Comparison of ENCODE assay signal across 9 mouse cellular contexts in genomic region chr13:54948531-54949493, GRCm38 (mm10). TPM values are rescaled to one million over a fixed set of nuclear protein-coding genes. Genes with fewer than 3 reads are reported as not detected.
DNase-seq lines count a peak whose midpoint lies in the region; ATAC-seq and TF ChIP-seq lines count a peak whose summit lies in the region.
"Had no signal": no experiment of that assay in that cellular context is flagged by ENCODE, and none has a peak within 500 bp of the region (broad histone marks: within the 10 kb centered on the region; RNA-seq: fewer than 3 reads in every experiment).

Gene Unc5a (plus strand): TSS chr13:54949411.

- DNase-seq in lung, embryonic 14.5 days: peak; percentile 77
- no peak for DNase-seq in lung, postnatal 36 days
- DNase-seq in cerebellum, postnatal 10 days: peak; percentile 82 to 86
- peak; percentile 65 for DNase-seq in frontal cortex, postnatal 14 days (ENCODE audit: low spot score in 2 of 2)
- DNase-seq in hindbrain, postnatal 0 days (ENCODE audit: low spot score): peak; percentile 82
- DNase-seq in neural tube, embryonic 11.5 days (ENCODE audit: low spot score): peak; percentile 79
- DNase-seq in thymus, postnatal 36 days: peak; percentile 26 to 41

- H3K9me3 ChIP-seq in lung, embryonic 14.5 days (ENCODE audit: low read depth, low read length): no peaks in the 10 kb centered on the region
- no peaks in the 10 kb centered on the region for H3K9me3 ChIP-seq in hindbrain, postnatal 0 days (ENCODE audit: low read length)
- no peaks in the 10 kb centered on the region for H3K9me3 ChIP-seq in limb, embryonic 12.5 days
- no peaks in the 10 kb centered on the region for H3K9me3 ChIP-seq in neural tube, embryonic 11.5 days (ENCODE audit: control insufficient read depth, low read length)

- WGBS in lung, embryonic 14.5 days: 2% methylated on average over 72 of the region's 91 CpGs
- WGBS in hindbrain, postnatal 0 days: under 1% methylated on average over 52 of the region's 91 CpGs
- WGBS in limb, embryonic 12.5 days: under 1% methylated on average over 58 of the region's 91 CpGs
- WGBS in neural tube, embryonic 11.5 days: under 1% methylated on average over 51 of the region's 91 CpGs

- H3K4me1 ChIP-seq in lung, embryonic 14.5 days (ENCODE audit: insufficient read depth): no peaks in the 10 kb centered on the region; the same call in 1 of the 2 replicates
- H3K4me1 ChIP-seq in hindbrain, postnatal 0 days (ENCODE audit: insufficient read depth, low read length): peaks cover 19% of the 10 kb centered on the region
- H3K4me1 ChIP-seq in limb, embryonic 12.5 days (replicated peaks): peaks cover 19% of the 10 kb centered on the region
- peaks cover 16% of the 10 kb centered on the region for H3K4me1 ChIP-seq in neural tube, embryonic 11.5 days (ENCODE audit: control insufficient read depth, insufficient read depth, low read length)

- TF ChIP-seq CTCF in lung, embryonic 14.5 days (IDR thresholded peaks at IDR 0.05; ENCODE audit: low read depth): no peak
- no peak; the same call in 1 of the 2 replicates for TF ChIP-seq CTCF in hindbrain, postnatal 0 days (IDR thresholded peaks at IDR 0.05; ENCODE audit: low read depth)

- peak; percentile 75 for ATAC-seq in lung, embryonic 14.5 days (ENCODE audit: insufficient read depth)
- ATAC-seq in hindbrain, postnatal 0 days: peak; percentile 72
- ATAC-seq in limb, embryonic 12.5 days (ENCODE audit: insufficient number of reproducible peaks, insufficient read depth, low FRiP score, low TSS enrichment, low read depth): peak; percentile 28
- ATAC-seq in neural tube, embryonic 11.5 days (ENCODE audit: insufficient read depth, low FRiP score, low TSS enrichment): peak; percentile 74; the same call in 1 of the 2 replicates

- H3K4me2 ChIP-seq in lung, embryonic 14.5 days: peak within 1 kb of the TSS; percentile 99
- H3K4me2 ChIP-seq in hindbrain, postnatal 0 days (ENCODE audit: low read depth, low read length): peak within 1 kb of the TSS; percentile 86
- H3K4me2 ChIP-seq in limb, embryonic 12.5 days: peak within 1 kb of the TSS; percentile 100
- H3K4me2 ChIP-seq in neural tube, embryonic 11.5 days (ENCODE audit: low read depth): peak within 1 kb of the TSS; percentile 97

- peak within 1 kb of the TSS; percentile 55 for H3K9ac ChIP-seq in lung, embryonic 14.5 days
- peak within 1 kb of the TSS; percentile 91 for H3K9ac ChIP-seq in hindbrain, postnatal 0 days (replicated peaks; ENCODE audit: low read length)
- H3K9ac ChIP-seq in limb, embryonic 12.5 days (replicated peaks): peak within 1 kb of the TSS; percentile 46; the same call in 1 of the 2 replicates
- H3K9ac ChIP-seq in neural tube, embryonic 11.5 days (ENCODE audit: low read length): peak within 1 kb of the TSS; percentile 65

- no peaks in the 10 kb centered on the region for H3K36me3 ChIP-seq in lung, embryonic 14.5 days (ENCODE audit: insufficient read depth)
- no peaks in the 10 kb centered on the region for H3K36me3 ChIP-seq in hindbrain, postnatal 0 days (ENCODE audit: insufficient read depth, low read length)
- H3K36me3 ChIP-seq in limb, embryonic 12.5 days: no peaks in the 10 kb centered on the region
- H3K36me3 ChIP-seq in neural tube, embryonic 11.5 days (ENCODE audit: control insufficient read depth, insufficient read depth, low read length): no peaks in the 10 kb centered on the region

- H3K27me3 ChIP-seq in lung, embryonic 14.5 days (ENCODE audit: insufficient read depth, low read length): peaks cover 56% of the 10 kb centered on the region
- H3K27me3 ChIP-seq in hindbrain, postnatal 0 days (ENCODE audit: insufficient read depth, low read length): peaks cover 4% of the 10 kb centered on the region; the same call in 1 of the 2 replicates
- peaks cover 98% of the 10 kb centered on the region for H3K27me3 ChIP-seq in limb, embryonic 12.5 days
- H3K27me3 ChIP-seq in neural tube, embryonic 11.5 days (ENCODE audit: control insufficient read depth, insufficient read depth, low read length): peaks cover 63% of the 10 kb centered on the region

- H3K4me3 ChIP-seq in lung, embryonic 14.5 days (ENCODE audit: low read depth, low read length): peak within 1 kb of the TSS; percentile 65
- H3K4me3 ChIP-seq in hindbrain, postnatal 0 days (ENCODE audit: low read length): peak within 1 kb of the TSS; percentile 73
- peak within 1 kb of the TSS; percentile 64 for H3K4me3 ChIP-seq in limb, embryonic 12.5 days (replicated peaks)
- H3K4me3 ChIP-seq in neural tube, embryonic 11.5 days (ENCODE audit: low read depth, low read length): peak within 1 kb of the TSS; percentile 67
- H3K4me3 ChIP-seq: myocyte had no signal

- no peak within 1 kb of the TSS; the same call in 1 of the 2 replicates for H3K27ac ChIP-seq in lung, embryonic 14.5 days (ENCODE audit: low read depth)
- peak within 1 kb of the TSS; percentile 87 for H3K27ac ChIP-seq in hindbrain, postnatal 0 days
- no peak within 1 kb of the TSS for H3K27ac ChIP-seq in limb, embryonic 12.5 days
- H3K27ac ChIP-seq in neural tube, embryonic 11.5 days (ENCODE audit: low read depth, low read length): peak within 1 kb of the TSS; percentile 60

RNA-seq across cellular contexts. Expression of gene Unc5a, which starts in this region (rescaled TPM):
- polyA plus RNA-seq in lung, embryonic 14.5 days (2014; fragmentation: Nextera tagmentation; extraction: Ambion mirVana): 6.5 and 7.5 TPM in 2 replicates
- total RNA-seq in hindbrain, postnatal 0 days (2014; rRNA removed): 49.9 and 53.0 TPM in 2 replicates
- 10.5 and 11.7 TPM in 2 replicates for polyA plus RNA-seq in hindbrain, postnatal 0 days (2015; fragmentation: Nextera tagmentation; extraction: Ambion mirVana)
- 0.30 and 0.78 TPM in 2 replicates for polyA plus RNA-seq in limb, embryonic 12.5 days (2016; fragmentation: Nextera tagmentation; extraction: Ambion mirVana)
- 6.7 and 7.5 TPM in 2 replicates for polyA plus RNA-seq in neural tube, embryonic 11.5 days (2014; fragmentation: Nextera tagmentation; extraction: Ambion mirVana)

Comparison
In these comparisons a context has a peak if more than half of its experiments do, and no peak if none do; other contexts are left out.
1. Peak in ATAC-seq, H3K4me3 ChIP-seq, H3K9ac ChIP-seq and H3K4me2 ChIP-seq in limb, embryonic 12.5 days; RNA of the gene not detected or under 1 TPM.
2. H3K27ac ChIP-seq: peak in hindbrain, postnatal 0 days (single experiment) and neural tube, embryonic 11.5 days (single experiment); none in lung, embryonic 14.5 days (single experiment) and limb, embryonic 12.5 days (single experiment).
3. Peak in every context shown above with its lines, with median percentiles within 50 percentile points of each other: ATAC-seq, H3K4me2 ChIP-seq, H3K4me3 ChIP-seq and H3K9ac ChIP-seq.